Mouse (Mus musculus): ENCODE data around the gene Tnfsf12.

DNA sequence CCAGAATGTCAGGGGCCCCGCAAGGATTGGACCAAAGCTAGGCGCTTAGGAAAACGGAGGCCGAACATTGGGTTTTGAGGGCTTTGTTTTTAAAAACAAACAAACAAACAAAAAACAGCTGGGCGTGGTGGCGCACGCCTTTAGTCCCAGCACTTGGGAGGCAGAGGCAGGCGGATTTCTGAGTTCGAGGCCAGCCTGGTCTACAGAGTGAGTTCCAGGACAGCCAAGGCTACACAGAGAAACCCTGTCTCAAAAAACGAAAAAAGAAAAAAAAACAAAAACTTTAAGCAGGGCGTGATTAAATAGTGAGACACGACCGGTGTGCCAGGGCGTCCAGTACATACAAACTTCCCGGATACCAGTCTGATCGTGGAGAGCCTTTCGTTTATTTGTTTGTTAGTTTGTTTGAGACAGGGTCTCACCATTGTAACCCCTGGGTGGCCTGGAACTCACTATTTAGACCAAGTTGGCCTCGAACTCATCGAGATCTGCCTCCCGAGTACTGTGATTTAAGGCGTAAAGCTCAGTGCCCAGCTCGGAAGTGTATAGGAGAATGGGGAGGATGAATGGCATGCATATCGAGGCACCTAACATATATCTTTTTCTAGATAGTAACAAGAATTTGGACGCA is 13.3 kb downstream of the Tnfsf12 start:
- TF ChIP-seq CTCF (IDR thresholded peaks at IDR 0.05) (no peak), EP300 (IDR thresholded peaks at IDR 0.05) (no peak)
